Mouse (Mus musculus) ES-E14 (cell line): ENCODE measurements around the gene Plin4.
"Not testable (repeated sequence)": the region's sequence is repeated elsewhere in the genome, so short reads cannot be mapped to it uniquely, and the experiment has no call there.

ENCODE experiments used
- CHD2 ChIP-seq: IDR thresholded peaks from 2 replicates; pipeline ENCODE4 v1.6.1; 2014; ENCODE audit warnings: mild to moderate bottlenecking, low read depth, low read length, inconsistent platforms
- HCFC1 ChIP-seq: IDR thresholded peaks from 2 replicates; pipeline ENCODE4 v1.6.1; 2012; ENCODE audit warnings: low read length, inconsistent platforms, borderline replicate concordance; ENCODE audit not compliant: insufficient read depth
- MAFK ChIP-seq: IDR thresholded peaks from 2 replicates; pipeline ENCODE4 v1.6.1; 2014; ENCODE audit warnings: mild to moderate bottlenecking, low read depth, low read length, inconsistent platforms; ENCODE audit not compliant: insufficient read depth
- ZC3H11A ChIP-seq: IDR thresholded peaks from 2 replicates; pipeline ENCODE4 v1.6.1; 2012; ENCODE audit warnings: low read depth, mild to moderate bottlenecking, inconsistent platforms, low read length, borderline replicate concordance
- ZNF384 ChIP-seq: IDR thresholded peaks from 2 replicates; pipeline ENCODE4 v1.6.1; 2012; ENCODE audit warnings: low read depth, low read length, inconsistent platforms

DNA sequence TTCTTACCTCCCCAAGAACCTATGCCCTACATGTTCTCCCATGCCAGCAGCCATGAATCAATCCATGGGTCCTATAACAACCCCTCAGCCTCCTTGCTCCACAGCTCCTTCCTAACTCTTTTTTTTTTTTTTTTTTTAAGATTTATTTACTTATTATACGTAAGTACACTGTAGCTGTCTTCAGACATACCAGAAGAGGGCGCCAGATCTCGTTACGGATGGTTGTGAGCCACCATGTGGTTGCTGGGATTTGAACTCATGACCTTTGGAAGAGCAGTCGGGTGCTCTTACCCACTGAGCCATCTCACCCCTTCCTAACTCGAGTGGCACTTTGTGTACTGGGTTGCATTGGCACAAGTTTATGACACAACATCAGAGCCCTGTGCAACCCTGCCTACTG lies 43.9 kb downstream of the Plin4 start:
- not testable (repeated sequence) for TF ChIP-seq ZC3H11A, MAFK, CHD2, HCFC1
- peak; percentile 36; the same call in 1 of the 2 replicates for TF ChIP-seq ZNF384
